Mouse (Mus musculus) small intestine, adult 2 months (tissue): Measurements from ENCODE around the gene Nup62.

Experiments
- CTCF ChIP-seq: fragments of 200-500 bp; IDR thresholded peaks from 2 replicates; pipeline ENCODE4 v1.5.1; 2012; ENCODE audit warnings: low read depth, mild to moderate bottlenecking, control low read depth, inconsistent platforms, low read length, moderate library complexity, mixed read lengths; ENCODE audit not compliant: insufficient replicate concordance, insufficient read length; ENCODE audit errors: extremely low read depth
- POLR2A ChIP-seq: fragments of 200-500 bp; IDR thresholded peaks from 2 replicates; pipeline ENCODE4 v1.6.1; 2012; ENCODE audit warnings: low read depth, mild to moderate bottlenecking, control low read depth, inconsistent platforms, low read length, moderate library complexity

DNA sequence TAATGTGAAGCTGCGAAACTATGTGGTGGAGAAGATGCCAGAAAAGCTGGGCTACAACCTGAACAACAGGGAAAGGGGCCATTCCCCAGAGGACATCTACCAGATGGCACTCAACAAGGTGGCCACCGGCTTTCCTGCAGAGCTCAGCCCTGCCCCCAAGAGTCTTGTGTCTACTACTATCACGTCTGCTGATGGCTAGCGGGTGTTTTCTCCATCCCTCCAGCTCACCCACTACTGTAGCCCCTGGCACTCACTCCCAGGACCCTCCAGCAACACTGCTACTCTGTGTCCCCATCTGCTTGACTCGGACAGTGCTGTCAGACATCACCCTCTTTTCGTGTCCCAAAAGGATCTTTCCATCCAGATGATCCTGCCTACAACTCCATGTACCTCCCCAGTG lies 22.2 kb downstream of the Nup62 start:
- TF ChIP-seq CTCF (no peak), POLR2A (no peak)
